Mouse (Mus musculus) bone marrow, adult 2 months (tissue): ENCODE measurements around the gene Edem1. TPM values are rescaled to one million over a fixed set of nuclear protein-coding genes. Genes with fewer than 3 reads are reported as not detected.

Experiments
- H3K27ac ChIP-seq: fragments of 200-500 bp; 2 replicates; pipeline ENCODE4 v1.5.1; 2012; ENCODE audit warnings: low read depth, mild to moderate bottlenecking, control low read depth, inconsistent platforms, low read length; ENCODE audit not compliant: control insufficient read depth, poor library complexity, insufficient read depth
- H3K4me1 ChIP-seq: fragments of 200-500 bp; 2 replicates; pipeline ENCODE4 v1.6.1; 2011; ENCODE audit warnings: low read length; ENCODE audit not compliant: control insufficient read depth, insufficient read depth
- H3K4me3 ChIP-seq: fragments of 200-500 bp; replicated peaks from 2 replicates; pipeline ENCODE3; 2011; ENCODE audit warnings: mild to moderate bottlenecking, low read depth, low read length, control low read depth; ENCODE audit not compliant: control insufficient read depth
- CTCF ChIP-seq: fragments of 200-500 bp; IDR thresholded peaks from 2 replicates; pipeline ENCODE4 v1.5.1; 2011; ENCODE audit warnings: low read length, control low read depth; ENCODE audit not compliant: control insufficient read depth, insufficient read depth
- POLR2A ChIP-seq: fragments of 200-500 bp; IDR thresholded peaks from 2 replicates; pipeline ENCODE4 v1.6.1; 2011; ENCODE audit warnings: low read depth, mild to moderate bottlenecking, control low read depth, low read length, borderline replicate concordance; ENCODE audit not compliant: control insufficient read depth
- WGBS: fragments of 180-500 bp; shearing (Covaris S2); methylation state at CpG from one replicate; pipeline ENCODE4 v1.1.7; 2018; 5-methylcytosine and 5-hydroxymethylcytosine counted together
- polyA plus RNA-seq: library from polyadenylated mRNA; stranded (reverse); fragments of >200 nt; gene quantifications from 2 replicates; pipeline ENCODE4 v1.2.4, GENCODE M21; 2011; ENCODE audit warnings: low replicate concordance; ENCODE audit not compliant: missing spikeins, insufficient read depth, insufficient read length

Gene Edem1
- polyA plus RNA-seq, 1 experiment, result 66.4 TPM

DNA sequence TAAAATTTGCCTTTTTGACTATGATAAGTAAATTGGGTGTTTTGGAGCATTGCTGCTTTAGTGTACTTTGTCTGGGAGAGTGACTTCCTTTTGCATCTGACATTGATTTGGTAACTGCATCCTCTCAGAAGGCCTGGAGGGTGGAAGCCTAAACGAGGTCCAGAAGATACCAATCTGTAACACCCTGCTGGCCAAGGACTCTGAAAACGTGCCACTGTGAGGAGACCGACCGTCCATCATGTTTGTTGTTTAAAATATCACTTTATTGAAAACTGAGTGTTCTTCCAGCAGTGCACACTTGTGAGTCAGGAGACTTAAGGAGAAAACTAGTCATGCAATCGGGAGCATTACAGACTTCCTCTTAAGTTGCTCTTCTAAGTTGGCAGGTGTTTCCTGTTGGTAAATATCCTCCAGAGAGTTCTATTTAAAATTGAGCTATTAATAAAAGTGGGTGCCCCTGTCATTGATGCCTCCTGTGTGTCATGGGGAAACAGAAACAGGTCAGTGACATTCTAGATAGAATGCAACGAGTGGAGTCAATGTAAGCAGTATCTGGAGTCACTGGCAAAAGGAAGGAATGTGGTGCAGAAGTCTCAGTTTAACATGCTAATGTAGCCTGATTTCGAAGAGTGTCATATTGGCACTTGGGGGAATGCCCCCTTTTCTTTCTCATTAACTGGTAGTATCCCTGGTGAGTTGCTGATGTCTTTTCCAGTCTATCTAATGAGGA, 3.5 kb upstream of the Edem1 start:
- Histone ChIP-seq H3K27ac (no peak overlapping the region; the same call in 1 of the 2 replicates), H3K4me1 (peaks cover 1% of the 10 kb centered on the region; the same call in 1 of the 2 replicates), H3K4me3 (no peak overlapping the region)
- no peak for TF ChIP-seq POLR2A
- TF ChIP-seq CTCF, result no peak
- 3% methylated on average over 7 of the region's 7 CpGs for WGBS

DNA sequence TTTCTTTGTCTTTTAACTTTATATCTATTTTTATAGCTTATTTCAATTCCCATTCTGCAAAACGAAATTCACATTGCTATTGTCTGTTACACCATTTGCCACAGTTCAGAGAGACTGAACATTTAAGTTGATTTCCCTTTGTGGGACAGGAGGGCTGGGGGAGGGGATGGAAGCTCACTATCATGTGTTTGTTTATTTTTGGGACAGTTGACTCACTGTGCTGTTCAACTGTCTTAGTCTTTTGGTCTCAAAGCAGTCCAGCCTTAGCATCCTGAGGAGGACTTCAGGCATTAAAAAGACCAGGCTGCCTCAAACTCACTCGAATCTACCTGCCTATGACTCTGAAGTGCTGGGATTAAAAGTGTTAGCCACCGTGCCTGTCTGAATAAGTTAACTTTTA, 2.4 kb upstream of the Edem1 start:
- no peak overlapping the region for H3K27ac ChIP-seq
- peaks cover 1% of the 10 kb centered on the region; the same call in 1 of the 2 replicates for H3K4me1 ChIP-seq
- 53% methylated on average over 3 of the region's 3 CpGs for WGBS
- TF ChIP-seq CTCF (no peak), POLR2A (no peak)
- H3K4me3 ChIP-seq, result no peak overlapping the region

DNA sequence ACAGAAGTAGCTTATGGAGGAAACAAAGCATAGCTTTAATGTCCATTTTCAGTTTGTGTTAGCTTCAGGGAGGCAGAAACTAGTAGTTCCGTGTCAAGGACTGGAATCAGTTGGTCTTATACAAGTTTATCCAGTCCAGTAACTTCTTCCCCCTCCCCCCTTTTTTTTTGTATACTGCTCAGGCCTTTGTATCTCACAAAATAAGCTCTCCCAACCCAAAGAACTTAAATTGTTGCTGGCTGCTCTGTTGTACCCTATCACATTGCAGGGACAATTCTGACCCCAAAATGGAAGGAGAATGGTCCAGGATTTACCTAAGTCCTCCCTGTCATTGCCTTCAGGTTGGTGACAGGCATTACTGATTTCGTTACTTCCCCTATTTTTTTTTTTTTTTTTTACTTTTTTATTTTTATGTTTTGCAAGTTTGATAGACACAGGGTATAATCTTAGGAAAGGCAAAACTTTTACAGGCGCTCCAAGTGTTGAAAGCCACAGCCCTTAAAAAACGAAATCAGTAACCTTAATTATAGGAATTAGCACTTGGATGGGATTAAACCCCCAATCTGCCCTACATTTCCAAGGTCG, 1.0 kb upstream of the Edem1 start:
- TF ChIP-seq CTCF (no peak), POLR2A (no peak)
- Histone ChIP-seq H3K4me1 (peaks cover 1% of the 10 kb centered on the region; the same call in 1 of the 2 replicates), H3K27ac (no peak overlapping the region), H3K4me3 (peak overlapping the region; percentile 41)
- 16% methylated on average over 5 of the region's 5 CpGs for WGBS

DNA sequence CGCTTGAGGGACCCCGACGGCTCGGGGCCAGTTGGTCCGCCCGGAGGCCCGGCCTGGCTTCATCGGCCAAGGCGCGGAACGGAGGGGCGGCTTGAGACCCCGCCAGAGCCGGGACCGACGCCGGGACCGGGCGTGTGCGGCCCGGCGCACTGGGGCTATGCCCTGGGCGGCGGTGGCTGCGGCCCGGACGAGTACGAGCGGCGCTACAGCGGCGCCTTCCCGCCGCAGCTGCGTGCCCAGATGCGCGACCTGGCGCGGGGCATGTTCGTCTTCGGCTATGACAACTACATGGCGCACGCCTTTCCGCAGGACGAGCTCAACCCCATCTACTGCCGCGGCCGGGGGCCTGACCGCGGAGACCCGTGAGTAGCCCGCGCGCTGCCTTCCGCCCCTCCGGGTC, 431 bp downstream of the Edem1 start:
- WGBS, result under 1% methylated on average over 56 of the region's 56 CpGs
- H3K4me3 ChIP-seq, result peak overlapping the region; percentile 77
- no peak for TF ChIP-seq POLR2A
- TF ChIP-seq CTCF, result no peak
- H3K27ac ChIP-seq, result peak overlapping the region; percentile 88
- peaks cover 3% of the 10 kb centered on the region for H3K4me1 ChIP-seq

DNA sequence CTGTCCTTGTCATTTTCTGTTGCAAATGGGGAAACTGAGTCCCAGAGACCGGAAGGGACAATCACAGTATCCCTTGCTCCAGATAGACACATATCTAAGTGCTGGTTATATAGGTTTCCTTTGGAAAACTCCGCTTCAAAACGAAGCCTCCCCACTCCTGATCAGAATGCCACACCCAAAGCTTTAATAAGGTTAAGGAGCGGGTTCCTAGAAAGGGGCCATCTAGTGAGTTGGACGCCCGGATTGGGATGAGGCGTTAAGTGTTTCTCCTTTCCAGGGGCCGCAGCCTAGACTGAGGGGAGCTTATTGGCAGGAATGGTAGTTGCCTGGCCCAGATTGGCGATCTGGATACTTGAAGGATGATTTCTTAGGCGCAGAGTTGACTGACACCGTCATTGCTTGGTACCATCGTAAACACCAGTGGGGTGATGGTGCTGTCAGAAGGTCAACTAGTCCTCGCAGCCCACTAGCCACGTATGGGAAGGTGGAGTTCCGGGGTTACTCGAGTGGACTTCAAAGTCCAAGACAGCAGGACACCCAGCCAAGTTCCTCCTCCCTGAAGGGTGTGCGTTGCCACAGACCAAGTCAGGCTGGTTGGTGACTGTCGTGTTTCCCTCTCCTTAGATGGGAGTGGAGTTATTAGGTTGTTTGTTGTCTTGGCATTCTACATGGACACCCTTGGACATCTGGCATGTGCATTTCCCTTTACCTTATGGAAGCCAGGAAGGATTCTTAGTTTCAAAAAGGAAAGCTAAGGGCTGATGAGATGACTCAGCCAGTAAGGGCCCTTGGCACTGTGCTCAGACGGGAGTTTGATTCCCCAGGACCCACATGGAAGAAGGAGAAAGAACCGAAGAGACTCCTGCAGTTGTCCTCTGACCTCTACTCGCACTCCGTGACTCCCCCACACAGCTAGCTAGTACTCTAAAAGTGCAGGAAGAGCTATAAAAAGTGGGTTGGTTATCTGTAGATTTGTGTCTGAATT, 1.2 kb downstream of the Edem1 start:
- peak overlapping the region; percentile 77 for H3K4me3 ChIP-seq
- peaks cover 4% of the 10 kb centered on the region for H3K4me1 ChIP-seq
- no peak for TF ChIP-seq CTCF
- 10% methylated on average over 22 of the region's 22 CpGs for WGBS
- peak overlapping the region; percentile 88 for H3K27ac ChIP-seq

DNA sequence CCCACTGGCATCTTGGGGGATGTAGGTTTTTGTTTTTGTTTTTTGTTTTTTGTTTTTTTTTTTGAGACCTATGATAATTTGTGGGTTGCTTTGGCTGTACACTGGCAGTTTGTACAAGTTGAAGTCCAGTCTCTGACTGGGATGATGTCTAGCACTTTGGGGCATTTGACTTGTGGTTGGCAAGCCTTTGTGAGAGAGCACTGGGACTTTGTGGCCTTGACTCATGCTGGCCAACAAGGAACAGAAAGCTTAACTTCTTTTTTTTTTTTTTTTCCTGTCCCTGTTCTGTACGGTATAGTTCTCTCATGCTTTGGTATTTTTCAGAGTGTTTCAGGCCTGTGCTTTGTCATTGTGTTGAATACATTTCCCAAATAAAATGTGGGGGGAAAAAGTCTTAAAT, 3.7 kb downstream of the Edem1 start:
- Histone ChIP-seq H3K4me1 (peaks cover 6% of the 10 kb centered on the region), H3K4me3 (no peak overlapping the region), H3K27ac (no peak overlapping the region)
- TF ChIP-seq CTCF (no peak), POLR2A (no peak)
- WGBS, result 14% methylated on average over 1 of the region's 1 CpGs

DNA sequence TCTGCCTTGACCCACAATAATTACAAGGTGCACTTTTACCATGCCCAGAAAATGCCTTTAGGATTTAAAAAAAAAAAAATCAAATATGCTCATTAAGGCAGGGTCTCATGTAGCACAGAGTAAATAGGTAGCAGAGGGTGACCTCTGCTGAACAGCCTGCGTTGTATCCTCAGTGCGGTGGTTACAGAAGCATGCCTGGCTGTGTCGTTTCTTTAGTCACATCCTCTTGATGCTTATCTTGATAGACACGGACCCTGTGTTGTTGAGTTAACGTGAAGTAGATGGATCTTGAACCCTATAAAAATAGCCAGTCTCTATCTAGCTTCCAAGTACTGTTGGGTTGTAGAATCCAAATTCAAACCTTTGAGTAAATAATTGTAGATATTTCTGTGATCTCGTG, 4.5 kb downstream of the Edem1 start:
- 25% methylated on average over 6 of the region's 6 CpGs for WGBS
- H3K4me1 ChIP-seq, result peaks cover 6% of the 10 kb centered on the region

More for the DNA sequence above, 4.5 kb downstream of the Edem1 start:
- no peak overlapping the region for H3K4me3 ChIP-seq
- no peak for TF ChIP-seq POLR2A
- TF ChIP-seq CTCF, result no peak
- H3K27ac ChIP-seq, result no peak overlapping the region
